Mouse (Mus musculus): ENCODE results near the gene Vmn1r19. TPM values are rescaled to one million over a fixed set of nuclear protein-coding genes. Genes with fewer than 3 reads are reported as not detected.
"Not testable (repeated sequence)": the region's sequence is repeated elsewhere in the genome, so short reads cannot be mapped to it uniquely, and the experiment has no call there.

Vmn1r19 gene
- polyA plus RNA-seq (2012; rRNA removed) = not detected in 2 replicates

DNA sequence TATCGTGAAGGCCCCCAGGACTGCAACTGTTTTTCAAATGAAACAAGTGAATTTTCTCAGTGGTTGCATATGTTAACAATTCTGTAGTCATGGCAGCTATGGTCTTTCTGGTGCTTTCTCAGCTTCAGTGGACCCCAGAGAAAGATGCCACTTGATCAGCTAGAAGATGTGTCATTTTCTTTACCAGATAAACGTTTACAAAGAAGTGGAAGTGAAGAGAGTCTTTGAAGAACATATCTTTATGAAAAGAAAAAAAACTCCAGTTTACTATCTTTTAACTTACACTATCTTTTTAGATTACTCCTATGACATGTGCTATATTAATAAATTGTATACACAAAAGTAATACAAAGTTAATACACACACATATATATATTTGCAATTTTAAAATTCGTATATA, at the start of gene Vmn1r19:
Vmn1r19 (plus strand) TSS at position 301 of the 400 bp plus-strand sequence.
- not testable (repeated sequence) for DNase-seq (ENCODE audit: low read depth)

DNA sequence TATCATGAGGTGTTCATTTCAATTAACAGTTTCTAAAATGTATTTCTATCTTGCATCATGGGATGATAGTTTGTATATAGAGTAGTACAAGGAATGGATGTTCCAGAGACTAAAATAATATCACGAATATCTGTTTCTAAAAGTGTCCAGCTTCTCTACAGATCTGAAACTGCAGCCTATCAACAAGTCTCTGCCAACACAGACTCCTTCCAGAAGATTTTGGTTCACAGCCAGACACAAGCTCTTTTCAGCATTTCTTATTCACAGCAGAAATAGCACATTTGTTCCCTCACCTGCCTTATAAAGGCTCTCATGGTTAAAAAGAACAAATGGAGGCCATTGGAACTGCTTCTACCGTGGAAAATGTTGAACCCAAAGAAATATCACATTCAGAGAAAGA, 46.7 kb upstream of the Vmn1r19 start:
- TF ChIP-seq POLR2A (IDR thresholded peaks at IDR 0.05; ENCODE audit: borderline replicate concordance, extremely low read depth, insufficient read depth, insufficient read length, poor library complexity, severe bottlenecking) (no peak), CTCF (IDR thresholded peaks at IDR 0.05; ENCODE audit: borderline replicate concordance, extremely low read depth, insufficient read depth, insufficient read length) (no peak)
- peak; percentile 0 for DNase-seq (ENCODE audit: low read depth)

DNA sequence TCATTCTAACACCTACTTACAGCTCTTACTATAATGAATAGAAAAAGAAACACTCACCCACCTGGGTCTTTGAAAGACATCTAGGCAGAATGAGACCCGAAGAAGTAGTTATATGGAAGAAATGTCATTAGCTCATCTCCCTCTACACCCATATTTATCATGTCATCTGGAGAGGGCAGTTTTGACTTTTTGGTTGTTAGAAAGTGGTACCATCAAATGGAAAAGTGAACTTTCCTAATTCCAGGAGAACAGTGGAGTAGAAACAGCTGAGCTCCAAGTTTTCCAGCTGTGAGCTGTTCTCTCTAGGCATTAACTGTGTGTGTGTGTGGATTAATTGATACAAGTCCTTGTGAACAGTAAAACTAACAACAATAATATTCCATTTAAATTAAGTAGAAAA, 40.0 kb upstream of the Vmn1r19 start, which contains the start of gene Vmn1r17:
Vmn1r17 (minus strand) TSS at position 101 of the 400 bp plus-strand sequence.
- no peak for TF ChIP-seq POLR2A (IDR thresholded peaks at IDR 0.05; ENCODE audit: borderline replicate concordance, extremely low read depth, insufficient read depth, insufficient read length, poor library complexity, severe bottlenecking)
- no peak for TF ChIP-seq CTCF (IDR thresholded peaks at IDR 0.05; ENCODE audit: borderline replicate concordance, extremely low read depth, insufficient read depth, insufficient read length)
- DNase-seq (ENCODE audit: low read depth) = no peak

DNA sequence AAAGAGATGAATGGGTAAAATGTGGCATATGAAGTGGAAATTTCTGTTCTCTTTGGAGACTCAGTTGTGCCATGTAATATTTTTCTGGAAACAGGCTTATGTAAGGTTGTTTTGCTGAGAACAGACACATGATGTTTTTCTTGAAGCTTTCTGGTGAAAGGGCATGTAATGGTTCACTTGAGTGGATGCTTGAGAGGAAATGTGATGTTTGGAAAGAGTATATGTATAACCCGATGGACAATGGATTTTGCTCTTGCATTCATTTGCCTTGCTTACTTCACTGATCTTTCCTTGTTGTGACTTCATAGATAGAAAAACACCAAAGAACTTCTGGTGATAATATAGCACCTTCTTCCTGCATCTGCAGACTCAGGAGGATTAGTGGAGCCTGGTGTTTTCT, 37.7 kb upstream of the Vmn1r19 start:
- not testable (repeated sequence) for DNase-seq (ENCODE audit: low read depth)

GRCm38 (mm10) chr6:57367496-57367895, 36.1 kb upstream of the Vmn1r19 start:
- TF ChIP-seq POLR2A (IDR thresholded peaks at IDR 0.05; ENCODE audit: borderline replicate concordance, extremely low read depth, insufficient read depth, insufficient read length, poor library complexity, severe bottlenecking) (no peak), CTCF (IDR thresholded peaks at IDR 0.05; ENCODE audit: borderline replicate concordance, extremely low read depth, insufficient read depth, insufficient read length) (no peak)
- no peak for DNase-seq (ENCODE audit: low read depth)

GRCm38 (mm10) chr6:57395683-57396082, 7.9 kb upstream of the Vmn1r19 start, which contains the start of gene Vmn1r18:
Vmn1r18 (minus strand) TSS chr6:57395783.
- TF ChIP-seq POLR2A (IDR thresholded peaks at IDR 0.05; ENCODE audit: borderline replicate concordance, extremely low read depth, insufficient read depth, insufficient read length, poor library complexity, severe bottlenecking) (no peak), CTCF (IDR thresholded peaks at IDR 0.05; ENCODE audit: borderline replicate concordance, extremely low read depth, insufficient read depth, insufficient read length) (no peak)
- DNase-seq (ENCODE audit: low read depth) = no peak

- no peak for DNase-seq (ENCODE audit: low read depth)
- TF ChIP-seq CTCF (IDR thresholded peaks at IDR 0.05; ENCODE audit: borderline replicate concordance, extremely low read depth, insufficient read depth, insufficient read length) (no peak), POLR2A (IDR thresholded peaks at IDR 0.05; ENCODE audit: borderline replicate concordance, extremely low read depth, insufficient read depth, insufficient read length, poor library complexity, severe bottlenecking) (no peak)
Measured at GRCm38 (mm10) chr6:57428630-57429029, 25.1 kb downstream of the Vmn1r19 start, which contains the start of gene Vmn1r20. Vmn1r20 (plus strand) TSS chr6:57428930.

- peak; percentile 18 for DNase-seq (ENCODE audit: low read depth)
- TF ChIP-seq POLR2A (IDR thresholded peaks at IDR 0.05; ENCODE audit: borderline replicate concordance, extremely low read depth, insufficient read depth, insufficient read length, poor library complexity, severe bottlenecking) = no peak
- TF ChIP-seq CTCF (IDR thresholded peaks at IDR 0.05; ENCODE audit: borderline replicate concordance, extremely low read depth, insufficient read depth, insufficient read length) = no peak
Measured at GRCm38 (mm10) chr6:57431196-57431595, 27.6 kb downstream of the Vmn1r19 start.

Other genes starting within 250 kb of the Vmn1r19 start
- gene Vmn1r12, start 246.9 kb upstream of the Vmn1r19 start, polyA plus RNA-seq (2012; rRNA removed) = not detected in 2 replicates
- gene Vmn1r13, start 200.5 kb upstream of the Vmn1r19 start, polyA plus RNA-seq (2012; rRNA removed) = not detected in 2 replicates
- gene Vmn1r14, start 172.1 kb upstream of the Vmn1r19 start, polyA plus RNA-seq (2012; rRNA removed) = not detected in 2 replicates
- not detected in 2 replicates for gene Vmn1r15, start 145.8 kb upstream of the Vmn1r19 start, polyA plus RNA-seq (2012; rRNA removed)
- not detected in 2 replicates for gene Vmn1r16, start 74.3 kb upstream of the Vmn1r19 start, polyA plus RNA-seq (2012; rRNA removed)
- gene Vmn1r17, start 40.1 kb upstream of the Vmn1r19 start, polyA plus RNA-seq (2012; rRNA removed) = not detected in 2 replicates
- gene Vmn1r18, start 8.0 kb upstream of the Vmn1r19 start, polyA plus RNA-seq (2012; rRNA removed) = not detected in 2 replicates
- gene Vmn1r20, start 25.1 kb downstream of the Vmn1r19 start, polyA plus RNA-seq (2012; rRNA removed) = not detected in 2 replicates
- gene Ppm1k, start 131.7 kb downstream of the Vmn1r19 start, polyA plus RNA-seq (2012; rRNA removed) = 4.6 and 5.1 TPM in 2 replicates
- 0.78 and 0.96 TPM in 2 replicates for gene Herc6, start 177.2 kb downstream of the Vmn1r19 start, polyA plus RNA-seq (2012; rRNA removed)